In the genomic region with DNA sequence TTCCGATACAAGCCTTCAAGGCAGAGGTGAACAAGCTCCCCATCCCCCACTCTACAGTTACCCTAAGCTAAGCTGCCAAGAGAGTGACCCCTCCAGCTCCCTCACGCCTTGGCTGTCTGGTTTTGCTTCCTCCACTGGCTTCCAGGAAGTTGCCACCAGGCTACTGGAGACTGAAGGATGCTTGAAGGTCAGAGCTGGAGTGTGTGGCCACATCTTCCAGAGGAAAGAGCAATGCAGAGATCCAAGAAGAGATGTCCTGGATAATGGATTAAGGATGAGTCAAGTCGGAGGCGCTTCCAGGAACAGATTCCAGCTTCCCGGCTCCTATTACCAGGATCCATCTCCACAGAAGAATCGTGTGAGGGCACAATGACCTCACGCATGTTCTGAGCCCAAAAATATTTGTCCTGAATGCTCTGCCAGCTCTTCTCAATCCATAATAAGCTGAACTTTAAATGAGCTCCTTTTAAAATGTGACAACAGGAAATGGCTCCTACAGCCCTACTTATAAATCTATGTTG, we compare ENCODE assay signal across 9 mouse cellular contexts.
DNase-seq lines count a peak whose midpoint lies in the region; ATAC-seq and TF ChIP-seq lines count a peak whose summit lies in the region.
"Had no signal": no experiment of that assay in that cellular context is flagged by ENCODE, and none has a peak within 500 bp of the region (broad histone marks: within the 10 kb centered on the region; RNA-seq: fewer than 3 reads in every experiment).

No protein-coding gene starts in this region.

- TF ChIP-seq CTCF in lung, adult 2 months (IDR thresholded peaks at IDR 0.05; ENCODE audit: insufficient read depth, low read length): no peak

- H3K36me3 ChIP-seq in heart, embryonic 10.5 days: no peaks in the 10 kb centered on the region
- H3K36me3 ChIP-seq in midbrain, embryonic 13.5 days: no peaks in the 10 kb centered on the region
- H3K36me3 ChIP-seq: embryonic facial prominence, embryonic 12.5 days; hindbrain, embryonic 10.5 days had no signal

- TF ChIP-seq POLR2A in lung, adult 2 months (IDR thresholded peaks at IDR 0.05; ENCODE audit: borderline replicate concordance, extremely low read depth, low read depth, low read length): no peak

- no peak overlapping the region for H3K4me3 ChIP-seq in heart, embryonic 10.5 days
- no peak overlapping the region for H3K4me3 ChIP-seq in lung, adult 2 months (replicated peaks; ENCODE audit: extremely low read depth, low read depth, low read length)
- no peak overlapping the region for H3K4me3 ChIP-seq in midbrain, embryonic 13.5 days (replicated peaks)
- H3K4me3 ChIP-seq: embryonic facial prominence, embryonic 12.5 days; hindbrain, embryonic 10.5 days had no signal

- no peak for ATAC-seq in midbrain, embryonic 13.5 days
- no peak for ATAC-seq in megakaryocyte progenitor cell, adult 5-6 weeks (replicated peaks; ENCODE audit: poor library complexity)

- peak; percentile 20 for DNase-seq in 3T3-L1 (ENCODE audit: low read depth, low spot score)
- DNase-seq in ES-CJ7 (ENCODE audit: low read depth, low spot score): peak; percentile 6
- no peak for DNase-seq in heart, embryonic 10.5 days (ENCODE audit: low spot score)
- peak; percentile 11 for DNase-seq in lung, adult 2 months
- DNase-seq in thymus, postnatal 25 days: no peak

- WGBS in heart, embryonic 10.5 days: 75% methylated on average over 7 of the region's 7 CpGs
- WGBS in lung, adult 2 months: 35% methylated on average over 7 of the region's 7 CpGs
- 89% methylated on average over 7 of the region's 7 CpGs for WGBS in midbrain, embryonic 13.5 days

- H3K9me3 ChIP-seq in heart, embryonic 10.5 days: no peaks in the 10 kb centered on the region
- no peaks in the 10 kb centered on the region for H3K9me3 ChIP-seq in midbrain, embryonic 13.5 days
- H3K9me3 ChIP-seq: embryonic facial prominence, embryonic 12.5 days; hindbrain, embryonic 10.5 days had no signal

- no peak overlapping the region for H3K4me2 ChIP-seq in midbrain, embryonic 13.5 days (replicated peaks)
- H3K4me2 ChIP-seq: embryonic facial prominence, embryonic 12.5 days had no signal

- H3K9ac ChIP-seq in midbrain, embryonic 13.5 days (replicated peaks): no peak overlapping the region
- H3K9ac ChIP-seq: embryonic facial prominence, embryonic 12.5 days had no signal

- no peaks in the 10 kb centered on the region for H3K27me3 ChIP-seq in heart, embryonic 10.5 days (ENCODE audit: insufficient read depth, poor library complexity, severe bottlenecking)
- no peaks in the 10 kb centered on the region for H3K27me3 ChIP-seq in midbrain, embryonic 13.5 days
- H3K27me3 ChIP-seq: embryonic facial prominence, embryonic 12.5 days had no signal

- 0 out of 2 replicates have a peak overlapping the region, but pooled peaks have one; percentile 29 for H3K27ac ChIP-seq in heart, embryonic 10.5 days
- no peak overlapping the region for H3K27ac ChIP-seq in midbrain, embryonic 13.5 days
- H3K27ac ChIP-seq: embryonic facial prominence, embryonic 12.5 days; hindbrain, embryonic 10.5 days had no signal

- H3K4me1 ChIP-seq in heart, embryonic 10.5 days: peaks cover 8% of the 10 kb centered on the region; the same call in 1 of the 2 replicates
- 0 out of 2 replicates have a peak, but pooled peaks cover 3% of the 10 kb centered on the region for H3K4me1 ChIP-seq in lung, adult 2 months (ENCODE audit: control insufficient read depth, insufficient read depth, low read length)
- H3K4me1 ChIP-seq in midbrain, embryonic 13.5 days (replicated peaks): no peaks in the 10 kb centered on the region
- H3K4me1 ChIP-seq: embryonic facial prominence, embryonic 12.5 days; hindbrain, embryonic 10.5 days had no signal

Comparison
In these comparisons a context has a peak if more than half of its experiments do, and no peak if none do; other contexts are left out.
1. DNase-seq: peak in 3T3-L1 (single experiment), ES-CJ7 (single experiment) and lung, adult 2 months (single experiment); none in heart, embryonic 10.5 days (single experiment) and thymus, postnatal 25 days (single experiment).